Mouse (Mus musculus) myocyte (in vitro differentiated cells): ENCODE results near the gene Gm960.

Experiments
- MAX ChIP-seq: IDR thresholded peaks from one replicate; pipeline ENCODE4 v1.6.1; 2011; ENCODE audit warnings: low read depth, mild to moderate bottlenecking, control low read depth
- MYOD1 ChIP-seq, 3 experiments: IDR thresholded peaks; one replicate each; pipeline ENCODE4 v1.6.1; 2011; ENCODE audit warnings: control low read depth in 2 of 3, low read depth in 2 of 3, mild to moderate bottlenecking in 2 of 3, moderate library complexity in 1 of 3; ENCODE audit not compliant: insufficient read length in 2 of 3, control insufficient read depth in 1 of 3
- POLR2A ChIP-seq: IDR thresholded peaks from one replicate; pipeline ENCODE4 v1.6.1; 2011; ENCODE audit warnings: low read depth, mild to moderate bottlenecking, control low read depth, moderate library complexity; ENCODE audit not compliant: insufficient read length
- POLR2AphosphoS2 ChIP-seq: IDR thresholded peaks from one replicate; pipeline ENCODE4 v1.6.1; 2011; ENCODE audit warnings: low read depth, control low read depth; ENCODE audit not compliant: insufficient read length
- USF1 ChIP-seq: IDR thresholded peaks from one replicate; pipeline ENCODE4 v1.6.1; 2011; ENCODE audit warnings: low read depth, mild to moderate bottlenecking, control low read depth, moderate library complexity

GRCm38 (mm10) chr19:4720671-4721244 is 22.3 kb upstream of the Gm960 start:
- TF ChIP-seq MYOD1 (IDR thresholded peaks at IDR 0.05; ENCODE audit: control insufficient read depth in 1 of 3, insufficient read length in 2 of 3, low read depth in 2 of 3) (no peak), MAX (no peak), POLR2A (no peak), POLR2AphosphoS2 (no peak), USF1 (no peak)
